In the genomic region with DNA sequence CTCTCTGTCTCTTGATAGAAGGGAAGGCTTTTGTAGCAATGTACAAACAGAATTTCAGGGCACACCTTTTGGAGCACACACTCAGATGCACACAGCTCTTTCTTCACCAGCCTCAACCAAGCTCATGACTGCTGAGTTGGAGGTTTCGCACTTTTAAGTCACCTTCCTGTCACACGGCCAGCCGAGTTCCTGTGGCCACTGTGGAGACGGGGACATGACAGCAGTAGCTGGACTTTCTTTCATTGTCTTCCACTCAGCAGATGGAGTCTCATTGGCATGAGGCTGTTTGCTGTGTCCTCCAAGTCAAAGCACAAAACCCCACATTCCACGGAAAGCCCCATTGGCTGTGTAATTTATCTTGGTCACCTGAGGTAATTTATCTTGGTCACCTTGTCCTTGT, we compare ENCODE assay signal across 24 mouse cellular contexts. TPM values are rescaled to one million over a fixed set of nuclear protein-coding genes. Genes with fewer than 3 reads are reported as not detected.
"Had no signal": no experiment of that assay in that cellular context is flagged by ENCODE, and none has a peak within 500 bp of the region (broad histone marks: within the 10 kb centered on the region; RNA-seq: fewer than 3 reads in every experiment).

No protein-coding gene starts in this region.

- H3K27ac ChIP-seq: liver, embryonic 14.5 days; midbrain, embryonic 13.5 days; midbrain, embryonic 15.5 days; neural tube, embryonic 12.5 days had no signal

- ATAC-seq: midbrain, embryonic 13.5 days; midbrain, embryonic 15.5 days had no signal

- H3K36me3 ChIP-seq: midbrain, embryonic 13.5 days; midbrain, embryonic 15.5 days; neural tube, embryonic 12.5 days had no signal

- H3K27me3 ChIP-seq: midbrain, embryonic 13.5 days; midbrain, embryonic 15.5 days; neural tube, embryonic 12.5 days had no signal

- H3K4me2 ChIP-seq: lung, embryonic 14.5 days; midbrain, embryonic 11.5 days; midbrain, embryonic 13.5 days; midbrain, embryonic 15.5 days; neural tube, embryonic 12.5 days had no signal

- H3K4me1 ChIP-seq: neural tube, embryonic 12.5 days had no signal

- DNase-seq: lung, adult 18-20 months; lung, embryonic 14.5 days; lung, postnatal 10 days; lung, postnatal 4 days; right cerebral cortex, postnatal 14 days; spleen, adult 18-20 months; thymus, adult 18-20 months; thymus, postnatal 14 days; thymus, postnatal 36 days had no signal

- H3K4me3 ChIP-seq: midbrain, embryonic 13.5 days; midbrain, embryonic 15.5 days; neural tube, embryonic 12.5 days had no signal

- H3K9me3 ChIP-seq: midbrain, embryonic 15.5 days; neural tube, embryonic 12.5 days had no signal

- H3K9ac ChIP-seq: liver, embryonic 14.5 days; lung, embryonic 14.5 days; midbrain, embryonic 13.5 days; midbrain, embryonic 15.5 days; neural tube, embryonic 12.5 days had no signal

RNA-seq across cellular contexts. Expression of a gene that starts 24.5 kb away (rescaled TPM):
- total RNA-seq: megakaryocyte progenitor cell, adult 5-6 weeks; midbrain, postnatal 0 days; monocyte, adult 5-6 weeks; neutrophil, adult 5-6 weeks had no signal
- polyA plus RNA-seq: liver, embryonic 14.5 days; liver, embryonic 16.5 days; lung, embryonic 14.5 days; lung, embryonic 16.5 days; midbrain, embryonic 11.5 days; midbrain, embryonic 13.5 days; midbrain, embryonic 15.5 days; midbrain, postnatal 0 days; neural tube, embryonic 12.5 days; neural tube, embryonic 14.5 days; stomach, embryonic 14.5 days; stomach, embryonic 16.5 days; thymus, postnatal 0 days had no signal

RNA-seq across cellular contexts. Expression of a gene that starts 25.2 kb away (rescaled TPM):
- total RNA-seq: monocyte, adult 5-6 weeks; neutrophil, adult 5-6 weeks had no signal

RNA-seq across cellular contexts. Expression of a gene that starts 36.4 kb away (rescaled TPM):
- total RNA-seq: megakaryocyte progenitor cell, adult 5-6 weeks; midbrain, postnatal 0 days; monocyte, adult 5-6 weeks; neutrophil, adult 5-6 weeks had no signal
- polyA plus RNA-seq: liver, embryonic 14.5 days; liver, embryonic 16.5 days; lung, embryonic 14.5 days; lung, embryonic 16.5 days; midbrain, embryonic 11.5 days; midbrain, embryonic 13.5 days; midbrain, embryonic 15.5 days; midbrain, postnatal 0 days; neural tube, embryonic 12.5 days; neural tube, embryonic 14.5 days; stomach, embryonic 14.5 days; stomach, embryonic 16.5 days; thymus, postnatal 0 days had no signal
